Mouse (Mus musculus): ENCODE results near the gene Cpsf6. TPM values are rescaled to one million over a fixed set of nuclear protein-coding genes. Genes with fewer than 3 reads are reported as not detected.
"Not testable (repeated sequence)": the region's sequence is repeated elsewhere in the genome, so short reads cannot be mapped to it uniquely, and the experiment has no call there.

Gene Cpsf6
- polyA plus RNA-seq, 1 experiment = 14.8 TPM

- no peak for TF ChIP-seq TAL1 (IDR thresholded peaks at IDR 0.05; ENCODE audit: low read length)
- TF ChIP-seq GATA1 (IDR thresholded peaks at IDR 0.05; ENCODE audit: low read length) = no peak
- no peaks in the 10 kb centered on the region for H3K9me3 ChIP-seq (ENCODE audit: control insufficient read depth, low read length)
- H3K36me3 ChIP-seq (ENCODE audit: control insufficient read depth) = no peaks in the 10 kb centered on the region
- H3K27me3 ChIP-seq (ENCODE audit: control insufficient read depth) = peaks cover 5% of the 10 kb centered on the region
- H3K4me3 ChIP-seq (replicated peaks) = no peak overlapping the region
- H3K4me1 ChIP-seq (ENCODE audit: control insufficient read depth) = peaks cover 7% of the 10 kb centered on the region
Observed at GRCm38 (mm10) chr10:117389904-117390875, 10.4 kb upstream of the Cpsf6 start.

GRCm38 (mm10) chr10:117389371-117389740, 9.5 kb upstream of the Cpsf6 start:
- H3K4me1 ChIP-seq (ENCODE audit: control insufficient read depth) = peaks cover 7% of the 10 kb centered on the region
- no peak for TF ChIP-seq GATA1 (IDR thresholded peaks at IDR 0.05; ENCODE audit: low read length)
- no peak for TF ChIP-seq TAL1 (IDR thresholded peaks at IDR 0.05; ENCODE audit: low read length)
- no peaks in the 10 kb centered on the region for H3K9me3 ChIP-seq (ENCODE audit: control insufficient read depth, low read length)
- H3K4me3 ChIP-seq (replicated peaks) = no peak overlapping the region
- peaks cover 5% of the 10 kb centered on the region for H3K27me3 ChIP-seq (ENCODE audit: control insufficient read depth)
- H3K36me3 ChIP-seq (ENCODE audit: control insufficient read depth) = no peaks in the 10 kb centered on the region

DNA sequence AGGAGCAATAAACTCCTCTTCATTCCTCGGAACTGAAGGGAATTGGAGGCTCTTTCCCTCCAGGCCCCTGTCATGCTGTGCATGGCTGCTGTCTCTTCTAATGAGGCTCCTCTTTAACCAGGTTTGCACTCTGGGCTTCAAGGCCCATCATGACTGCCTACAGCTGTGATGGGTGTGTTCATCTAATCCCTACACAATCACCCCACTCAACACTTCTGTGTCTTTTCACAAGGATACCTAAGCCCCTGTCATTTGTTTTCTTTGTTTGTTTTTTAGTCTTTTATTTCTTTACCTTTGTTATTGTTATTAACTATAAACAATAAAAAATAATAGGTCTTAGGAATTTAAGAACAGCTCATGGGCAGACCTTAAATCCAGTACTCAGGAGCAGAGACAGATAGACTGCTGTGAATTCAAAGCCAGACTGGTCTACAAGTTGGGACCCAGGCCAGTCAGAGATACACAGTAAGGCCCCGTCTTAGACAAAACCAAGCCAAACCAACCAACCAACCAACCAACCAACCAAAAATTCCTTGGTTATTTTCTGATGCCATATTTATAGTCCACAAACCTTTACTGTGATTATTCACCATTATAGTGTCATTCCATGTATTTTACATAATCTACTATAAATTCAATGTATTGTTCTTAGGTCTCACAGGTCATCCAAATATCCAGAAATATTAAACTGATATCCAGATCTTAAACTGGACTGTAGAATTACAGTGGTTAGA, 9.0 kb upstream of the Cpsf6 start:
- Histone ChIP-seq H3K36me3 (ENCODE audit: control insufficient read depth) (no peaks in the 10 kb centered on the region), H3K9me3 (ENCODE audit: control insufficient read depth, low read length) (no peaks in the 10 kb centered on the region), H3K4me1 (ENCODE audit: control insufficient read depth) (peaks cover 7% of the 10 kb centered on the region), H3K4me3 (replicated peaks) (no peak overlapping the region), H3K27me3 (ENCODE audit: control insufficient read depth) (peaks cover 5% of the 10 kb centered on the region)
- TF ChIP-seq TAL1 (IDR thresholded peaks at IDR 0.05; ENCODE audit: low read length) (no peak), GATA1 (IDR thresholded peaks at IDR 0.05; ENCODE audit: low read length) (no peak)

DNA sequence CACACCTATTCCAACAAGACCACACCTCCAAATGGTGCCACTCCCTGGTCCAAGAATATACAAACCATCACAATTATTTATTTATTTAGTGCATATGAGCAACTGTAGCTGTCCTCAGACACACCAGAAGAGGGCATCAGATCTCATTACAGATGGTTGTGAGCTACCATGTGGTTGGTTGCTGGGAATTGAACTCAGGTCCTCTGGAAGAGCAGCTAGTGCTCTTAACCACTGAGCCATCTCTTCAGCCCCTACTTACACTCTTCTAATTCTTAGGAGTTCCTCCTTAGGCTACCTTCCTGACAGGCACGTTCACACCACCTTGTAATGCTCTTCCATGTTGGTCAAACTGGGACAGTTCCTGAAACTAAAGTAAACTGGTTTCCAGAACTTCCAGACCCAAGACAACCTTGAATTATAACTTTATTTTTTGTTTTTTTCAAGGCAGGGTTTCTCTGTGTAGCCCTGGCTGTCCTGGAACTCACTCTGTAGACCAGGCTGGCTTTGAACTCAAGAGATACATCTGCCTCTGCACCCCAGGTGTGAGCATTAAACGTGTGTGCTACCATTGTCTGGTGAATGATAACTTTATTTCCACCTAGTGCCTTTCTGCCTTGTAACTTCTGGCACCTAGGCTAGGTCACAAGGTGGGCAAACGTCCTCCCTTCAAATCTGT, 8.3 kb upstream of the Cpsf6 start:
- H3K4me3 ChIP-seq (replicated peaks); H3K27me3 ChIP-seq (ENCODE audit: control insufficient read depth); H3K36me3 ChIP-seq (ENCODE audit: control insufficient read depth); H3K4me1 ChIP-seq (ENCODE audit: control insufficient read depth); H3K9me3 ChIP-seq (ENCODE audit: control insufficient read depth, low read length): not testable (repeated sequence)

GRCm38 (mm10) chr10:117386981-117387380, 7.2 kb upstream of the Cpsf6 start:
- Histone ChIP-seq H3K4me1 (ENCODE audit: control insufficient read depth) (no peaks in the 10 kb centered on the region), H3K9me3 (ENCODE audit: control insufficient read depth, low read length) (no peaks in the 10 kb centered on the region), H3K27me3 (ENCODE audit: control insufficient read depth) (peaks cover 5% of the 10 kb centered on the region), H3K4me3 (replicated peaks) (no peak overlapping the region), H3K36me3 (ENCODE audit: control insufficient read depth) (no peaks in the 10 kb centered on the region)
- no peak for TF ChIP-seq TAL1 (IDR thresholded peaks at IDR 0.05; ENCODE audit: low read length)
- no peak for TF ChIP-seq GATA1 (IDR thresholded peaks at IDR 0.05; ENCODE audit: low read length)

DNA sequence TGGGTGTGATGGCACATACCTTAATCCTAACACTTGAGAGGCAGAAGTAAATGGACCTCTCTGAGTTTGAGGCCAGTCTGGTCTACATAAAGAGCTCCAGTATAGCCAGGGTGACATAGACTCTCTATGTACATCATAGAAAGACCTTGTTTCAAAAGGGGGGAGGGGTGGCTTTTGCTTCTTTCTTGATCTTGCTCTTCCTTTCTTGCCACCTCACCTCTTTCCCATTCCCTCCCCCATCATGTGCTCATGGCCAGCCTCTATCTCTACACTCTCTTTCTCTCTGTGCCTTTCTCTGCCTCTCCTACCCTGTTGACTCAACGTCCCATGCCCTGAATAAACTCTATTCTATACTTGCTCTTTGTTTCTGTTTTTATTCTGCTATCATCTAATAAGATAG, 6.4 kb upstream of the Cpsf6 start:
- H3K4me3 ChIP-seq (replicated peaks) = no peak overlapping the region
- no peaks in the 10 kb centered on the region for H3K4me1 ChIP-seq (ENCODE audit: control insufficient read depth)
- H3K27me3 ChIP-seq (ENCODE audit: control insufficient read depth) = peaks cover 5% of the 10 kb centered on the region
- no peaks in the 10 kb centered on the region for H3K36me3 ChIP-seq (ENCODE audit: control insufficient read depth)
- no peaks in the 10 kb centered on the region for H3K9me3 ChIP-seq (ENCODE audit: control insufficient read depth, low read length)
- TF ChIP-seq TAL1 (IDR thresholded peaks at IDR 0.05; ENCODE audit: low read length) (no peak), GATA1 (IDR thresholded peaks at IDR 0.05; ENCODE audit: low read length) (no peak)

DNA sequence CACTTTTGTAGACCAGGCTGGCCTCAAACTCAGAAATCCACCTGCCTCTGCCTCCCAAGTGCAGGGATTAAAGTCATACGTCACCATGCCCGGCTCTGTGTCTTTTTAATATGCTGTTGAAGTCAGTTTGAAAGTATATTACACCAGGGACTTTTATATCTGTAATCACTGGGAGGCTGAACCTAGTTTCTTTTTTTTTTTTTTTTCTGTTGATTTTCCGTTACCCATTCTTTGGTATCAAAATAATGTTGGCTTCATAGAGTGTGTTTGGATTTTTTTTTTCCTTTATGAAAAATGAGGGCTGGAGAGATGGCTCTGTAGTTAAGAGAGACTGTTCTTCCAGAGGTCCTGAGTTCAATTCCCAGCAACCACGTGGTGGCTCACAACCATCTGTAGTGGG, 5.6 kb upstream of the Cpsf6 start:
- TF ChIP-seq TAL1 (IDR thresholded peaks at IDR 0.05; ENCODE audit: low read length) (no peak), GATA1 (IDR thresholded peaks at IDR 0.05; ENCODE audit: low read length) (no peak)
- H3K4me3 ChIP-seq (replicated peaks) = no peak overlapping the region
- no peaks in the 10 kb centered on the region for H3K9me3 ChIP-seq (ENCODE audit: control insufficient read depth, low read length)
- no peaks in the 10 kb centered on the region for H3K36me3 ChIP-seq (ENCODE audit: control insufficient read depth)
- H3K4me1 ChIP-seq (ENCODE audit: control insufficient read depth) = no peaks in the 10 kb centered on the region
- peaks cover 3% of the 10 kb centered on the region; the same call in 1 of the 2 replicates for H3K27me3 ChIP-seq (ENCODE audit: control insufficient read depth)

DNA sequence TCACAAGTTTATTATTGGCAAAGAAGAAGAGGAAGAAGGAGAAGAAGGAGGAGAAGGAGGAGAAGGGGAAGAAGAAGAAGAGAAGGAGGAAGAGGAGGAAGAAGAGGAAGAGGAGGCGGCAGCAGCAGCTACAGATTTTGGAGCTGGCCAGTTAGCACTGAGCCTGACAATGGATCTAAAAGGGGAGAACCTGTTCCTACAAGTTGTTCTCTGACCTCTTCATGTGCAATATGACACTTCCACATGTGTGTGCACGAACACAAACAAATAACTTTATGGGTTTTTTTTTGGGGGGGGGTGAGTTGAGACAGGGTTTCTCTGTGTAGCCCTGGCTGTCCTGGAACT, 5.2 kb upstream of the Cpsf6 start:
- Histone ChIP-seq H3K4me1 (ENCODE audit: control insufficient read depth) (peaks cover under 1% of the 10 kb centered on the region), H3K36me3 (ENCODE audit: control insufficient read depth) (no peaks in the 10 kb centered on the region), H3K9me3 (ENCODE audit: control insufficient read depth, low read length) (no peaks in the 10 kb centered on the region), H3K27me3 (ENCODE audit: control insufficient read depth) (peaks cover 2% of the 10 kb centered on the region; the same call in 1 of the 2 replicates), H3K4me3 (replicated peaks) (no peak overlapping the region)
- no peak for TF ChIP-seq GATA1 (IDR thresholded peaks at IDR 0.05; ENCODE audit: low read length)
- TF ChIP-seq TAL1 (IDR thresholded peaks at IDR 0.05; ENCODE audit: low read length) = no peak
